Mouse (Mus musculus): ENCODE data around the gene Mpp4.

DNA sequence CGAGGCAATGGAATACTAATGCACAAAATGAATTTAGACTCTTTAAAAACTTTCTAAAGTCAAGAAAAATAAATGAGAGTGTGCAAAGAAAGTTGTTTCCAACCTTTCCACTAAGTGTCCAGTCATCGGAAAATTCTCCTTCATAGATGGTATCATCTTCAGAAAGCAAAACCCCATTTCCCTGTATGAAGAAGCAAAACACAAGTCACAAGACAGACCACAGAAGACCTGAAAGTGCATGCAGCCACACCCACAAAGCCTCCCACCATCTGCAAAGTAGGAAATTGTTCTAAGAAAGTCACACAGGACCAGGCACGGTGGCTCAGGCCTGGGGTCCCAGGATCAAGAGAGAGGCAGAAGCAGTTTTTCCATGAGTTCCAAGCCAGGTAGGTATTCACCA, 16.8 kb upstream of the Mpp4 start:
- TF ChIP-seq CTCF (IDR thresholded peaks at IDR 0.05; ENCODE audit: low read depth) = no peak
- no peak for TF ChIP-seq EP300 (IDR thresholded peaks at IDR 0.05; ENCODE audit: low read depth)
